Mouse (Mus musculus) granulocyte monocyte progenitor cell, adult 5-6 weeks (primary cell): ENCODE measurements around the gene Chrnd. TPM values are rescaled to one million over a fixed set of nuclear protein-coding genes. Genes with fewer than 3 reads are reported as not detected.

Experiments
- ATAC-seq: replicated peaks from 2 replicates; pipeline ENCODE4 v1.8.0; 2016; ENCODE audit warnings: mild to moderate bottlenecking, moderate TSS enrichment, inconsistent platforms; ENCODE audit not compliant: poor library complexity, severe bottlenecking
- total RNA-seq, 2 experiments: library from RNA; stranded (forward) in 1 of 2; stranded (reverse) in 1 of 2; fragments of 200-712, 200-1000 nt in 1 of 2; fragments of >200 nt in 1 of 2; fragmentation: Nextera tagmentation in 1 of 2; gene quantifications; 2 replicates each; pipeline ENCODE4 v1.2.3; 2014 to 2017

Gene Chrnd
- total RNA-seq, 2 experiments from 2014 or later = not detected

GRCm38 (mm10) chr1:87183998-87184750 is 6.2 kb upstream of the Chrnd start:
- no peak for ATAC-seq

GRCm38 (mm10) chr1:87184751-87185139 is 5.7 kb upstream of the Chrnd start:
- peak; percentile 60 for ATAC-seq

GRCm38 (mm10) chr1:87185526-87185925 is 4.9 kb upstream of the Chrnd start:
- ATAC-seq = no peak

- no peak; the same call in 1 of the 2 replicates for ATAC-seq
Measured at GRCm38 (mm10) chr1:87186261-87187036, 4.0 kb upstream of the Chrnd start.

- peak; percentile 62 for ATAC-seq
Measured at GRCm38 (mm10) chr1:87187037-87187355, 3.4 kb upstream of the Chrnd start.

- ATAC-seq = no peak
Measured at GRCm38 (mm10) chr1:87197296-87197695, 6.9 kb downstream of the Chrnd start.

- ATAC-seq = no peak
Measured at GRCm38 (mm10) chr1:87198119-87199065, 8.0 kb downstream of the Chrnd start.

- ATAC-seq = no peak
Measured at GRCm38 (mm10) chr1:87200811-87201210, 10.4 kb downstream of the Chrnd start.

- ATAC-seq = no peak
Measured at GRCm38 (mm10) chr1:87201848-87202247, 11.4 kb downstream of the Chrnd start.

- ATAC-seq = no peak
Measured at GRCm38 (mm10) chr1:87203779-87204178, 13.4 kb downstream of the Chrnd start.

- no peak for ATAC-seq
Measured at GRCm38 (mm10) chr1:87204465-87204864, 14.1 kb downstream of the Chrnd start, which contains the start of gene Chrng. Gene Chrng (plus strand): TSS chr1:87204657.

GRCm38 (mm10) chr1:87205038-87205437 is 14.6 kb downstream of the Chrnd start:
- no peak for ATAC-seq

GRCm38 (mm10) chr1:87205502-87205901 is 15.1 kb downstream of the Chrnd start:
- ATAC-seq = no peak

GRCm38 (mm10) chr1:87206339-87206738 is 15.9 kb downstream of the Chrnd start:
- peak; percentile 45 for ATAC-seq

GRCm38 (mm10) chr1:87211431-87211830 is 21.0 kb downstream of the Chrnd start:
- no peak for ATAC-seq

- peak; percentile 91 for ATAC-seq
Measured at GRCm38 (mm10) chr1:87213735-87214704, 23.6 kb downstream of the Chrnd start, which contains the start of gene Eif4e2. Gene Eif4e2 (plus strand): TSS chr1:87213914.

- no peak for ATAC-seq
Measured at GRCm38 (mm10) chr1:87214748-87215147, 24.3 kb downstream of the Chrnd start.

- no peak for ATAC-seq
Measured at GRCm38 (mm10) chr1:87217938-87218337, 27.5 kb downstream of the Chrnd start.

GRCm38 (mm10) chr1:87225739-87226138 is 35.3 kb downstream of the Chrnd start:
- ATAC-seq = no peak
